Mouse (Mus musculus) kidney, embryonic 16.5 days (tissue): ENCODE results near the gene Tmem126b. TPM values are rescaled to one million over a fixed set of nuclear protein-coding genes. Genes with fewer than 3 reads are reported as not detected.

Source experiments
- ATAC-seq: fragments of 200-750 bp; cut with Nextera tagmentation; 2 replicates; pipeline ENCODE4 v1.8.0; 2017; ENCODE audit warnings: moderate TSS enrichment; ENCODE audit not compliant: low FRiP score, low TSS enrichment
- H3K27ac ChIP-seq: fragments of 300-500 bp; sonication (generic); 2 replicates; pipeline ENCODE4 v1.5.1; 2014; ENCODE audit warnings: low read length
- H3K27me3 ChIP-seq: fragments of 300-500 bp; sonication (generic); 2 replicates; pipeline ENCODE4 v1.6.1; 2014; ENCODE audit warnings: low read length, control low read depth, mixed read lengths; ENCODE audit not compliant: insufficient read depth
- H3K36me3 ChIP-seq: fragments of 300-500 bp; sonication (generic); 2 replicates; pipeline ENCODE4 v1.6.1; 2014; ENCODE audit warnings: low read length, control low read depth, mixed read lengths; ENCODE audit not compliant: insufficient read depth
- H3K4me1 ChIP-seq: fragments of 300-500 bp; sonication (generic); 2 replicates; pipeline ENCODE4 v1.6.1; 2014; ENCODE audit warnings: low read length, control low read depth, mixed read lengths; ENCODE audit not compliant: insufficient read depth
- H3K4me2 ChIP-seq: fragments of 300-500 bp; sonication (generic); replicated peaks from 2 replicates; pipeline ENCODE4 v1.6.1; 2014; ENCODE audit warnings: low read depth, low read length
- H3K4me3 ChIP-seq: fragments of 300-500 bp; sonication (generic); 2 replicates; pipeline ENCODE4 v1.5.1; 2014; ENCODE audit warnings: mild to moderate bottlenecking, low read length
- H3K9ac ChIP-seq: fragments of 300-500 bp; sonication (generic); replicated peaks from 2 replicates; pipeline ENCODE4 v1.6.1; 2014; ENCODE audit warnings: low read length
- H3K9me3 ChIP-seq: fragments of 300-500 bp; sonication (generic); 2 replicates; pipeline ENCODE4 v1.6.1; 2016; ENCODE audit warnings: low read length, control low read depth
- WGBS: fragments of 180-500 bp; shearing (Covaris S2); extraction: QIAGEN DNeasy Blood & Tissue Kit; methylation state at CpG from one replicate; pipeline ENCODE4 v1.1.7; 2014; 5-methylcytosine and 5-hydroxymethylcytosine counted together
- polyA plus RNA-seq: library from polyadenylated mRNA; unstranded; fragments of >200 nt; fragmentation: Nextera tagmentation; extraction: Ambion mirVana; gene quantifications from 2 replicates; pipeline ENCODE4 v1.2.1, GENCODE M21; 2015

The Tmem126b gene
- polyA plus RNA-seq, 1 experiment from 2014 or later: 44.3 TPM

GRCm38 (mm10) chr7:90427006-90427405, 48.8 kb downstream of the Tmem126b start:
- Histone ChIP-seq H3K27ac (no peak overlapping the region), H3K27me3 (0 out of 2 replicates have a peak, but pooled peaks cover 2% of the 10 kb centered on the region), H3K9ac (no peak overlapping the region; the same call in 1 of the 2 replicates), H3K4me3 (0 out of 2 replicates have a peak overlapping the region, but pooled peaks have one; percentile 48), H3K36me3 (no peaks in the 10 kb centered on the region), H3K4me2 (peak overlapping the region; percentile 70), H3K4me1 (no peaks in the 10 kb centered on the region), H3K9me3 (no peaks in the 10 kb centered on the region)
- no peak for ATAC-seq
- 58% methylated on average over 9 of the region's 9 CpGs for WGBS

GRCm38 (mm10) chr7:90426020-90427001, 49.5 kb downstream of the Tmem126b start, which contains the start of gene Ccdc89:
Gene Ccdc89, plus strand, starts transcription at chr7:90426577.
- peak; percentile 100 for ATAC-seq
- Histone ChIP-seq H3K4me1 (no peaks in the 10 kb centered on the region), H3K4me2 (peak within 1 kb of the TSS; percentile 70), H3K9me3 (no peaks in the 10 kb centered on the region), H3K4me3 (peak within 1 kb of the TSS; percentile 48), H3K36me3 (no peaks in the 10 kb centered on the region), H3K27ac (0 out of 2 replicates have a peak within 1 kb of the TSS, but pooled peaks have one; percentile 38), H3K9ac (peak within 1 kb of the TSS; percentile 59), H3K27me3 (0 out of 2 replicates have a peak, but pooled peaks cover 2% of the 10 kb centered on the region)
- 20% methylated on average over 29 of the region's 29 CpGs for WGBS

Other genes starting within 250 kb of the Tmem126b start
- gene Ccdc83, start 210.2 kb downstream of the Tmem126b start, polyA plus RNA-seq: not detected in 2 replicates
- 10.1 and 11.1 TPM in 2 replicates for gene Sytl2, start 173.7 kb downstream of the Tmem126b start, polyA plus RNA-seq
- 1.2 and 1.3 TPM in 2 replicates for gene Ccdc89, start 49.4 kb downstream of the Tmem126b start, polyA plus RNA-seq
- gene Crebzf, start 33.3 kb downstream of the Tmem126b start, polyA plus RNA-seq: 18.1 and 20.7 TPM in 2 replicates
- gene Tmem126a, start 18.8 kb downstream of the Tmem126b start, polyA plus RNA-seq: 109 and 114 TPM in 2 replicates
- gene Dlg2, start 671 bp upstream of the Tmem126b start, polyA plus RNA-seq: 0.98 and 1.0 TPM in 2 replicates